Mouse (Mus musculus) heart, adult 2 months (tissue): ENCODE measurements around the gene Isg20.

ENCODE experiments used
- CTCF ChIP-seq: fragments of 200-600 bp; IDR thresholded peaks from 2 replicates; pipeline ENCODE4 v1.8.1; 2022; ENCODE audit warnings: antibody characterized with exemption, mild to moderate bottlenecking, moderate library complexity
- POLR2A ChIP-seq: fragments of 200-500 bp; IDR thresholded peaks from 2 replicates; pipeline ENCODE4 v1.6.1; 2011; ENCODE audit warnings: mild to moderate bottlenecking, low read depth, low read length, control low read depth; ENCODE audit not compliant: insufficient read depth

DNA sequence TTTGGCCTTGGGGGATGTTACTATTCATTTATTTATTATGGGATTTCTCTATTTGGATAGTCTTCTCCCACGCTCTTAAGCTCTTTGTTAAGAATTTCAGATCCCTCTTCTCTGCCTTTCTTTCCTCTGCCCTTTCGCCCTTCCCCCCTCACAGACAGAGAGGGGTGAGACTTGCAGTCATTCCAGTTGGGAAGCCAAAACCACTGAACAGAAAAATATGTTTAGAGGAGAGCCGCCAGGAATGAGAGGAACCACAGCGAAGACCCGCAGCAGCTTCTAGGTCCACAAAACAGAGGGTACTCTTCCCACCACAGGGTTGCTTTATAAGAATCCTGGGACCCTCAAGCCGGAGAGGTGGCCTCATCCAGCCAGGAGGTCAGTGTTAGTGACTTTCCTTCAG, 41.4 kb downstream of the Isg20 start:
- TF ChIP-seq POLR2A (no peak), CTCF (no peak)
